In genomic region chr19:6415454-6415853, GRCm38 (mm10) we compare ENCODE assay signal across 10 mouse cellular contexts. TPM values are rescaled to one million over a fixed set of nuclear protein-coding genes. Genes with fewer than 3 reads are reported as not detected.
DNase-seq lines count a peak whose midpoint lies in the region; ATAC-seq and TF ChIP-seq lines count a peak whose summit lies in the region.
"Had no signal": no experiment of that assay in that cellular context is flagged by ENCODE, and none has a peak within 500 bp of the region (broad histone marks: within the 10 kb centered on the region; RNA-seq: fewer than 3 reads in every experiment).

No protein-coding gene starts in this region.

- ATAC-seq in forebrain, postnatal 0 days, result no peak
- ATAC-seq in liver, postnatal 0 days, result peak; percentile 9; the same call in 1 of the 2 replicates
- no peak for ATAC-seq in midbrain, postnatal 0 days (ENCODE audit: low FRiP score)
- ATAC-seq: inflammation-experienced regulatory T-cells, adult 6 months had no signal

- peak overlapping the region; percentile 28 for H3K9ac ChIP-seq in forebrain, postnatal 0 days
- H3K9ac ChIP-seq in liver, postnatal 0 days (replicated peaks), result no peak overlapping the region
- peak overlapping the region; percentile 44; the same call in 1 of the 2 replicates for H3K9ac ChIP-seq in midbrain, postnatal 0 days (replicated peaks; ENCODE audit: low read length, poor library complexity, severe bottlenecking)
- H3K9ac ChIP-seq: limb, embryonic 12.5 days had no signal

- no peaks in the 10 kb centered on the region for H3K9me3 ChIP-seq in forebrain, postnatal 0 days (ENCODE audit: low read length)
- no peaks in the 10 kb centered on the region for H3K9me3 ChIP-seq in liver, postnatal 0 days (ENCODE audit: low read length)
- no peaks in the 10 kb centered on the region for H3K9me3 ChIP-seq in midbrain, postnatal 0 days (ENCODE audit: low read length)
- H3K9me3 ChIP-seq: limb, embryonic 12.5 days had no signal

- peaks cover 31% of the 10 kb centered on the region for H3K4me1 ChIP-seq in forebrain, postnatal 0 days (ENCODE audit: insufficient read depth)
- H3K4me1 ChIP-seq in liver, postnatal 0 days (ENCODE audit: insufficient read depth), result peaks cover 6% of the 10 kb centered on the region; the same call in 1 of the 2 replicates
- H3K4me1 ChIP-seq in midbrain, postnatal 0 days (ENCODE audit: insufficient read depth, low read length), result peaks cover 23% of the 10 kb centered on the region

- DNase-seq in layer of hippocampus, adult 2 months (ENCODE audit: low spot score in 2 of 2), result no peak
- no peak for DNase-seq in layer of hippocampus, postnatal 14 days (ENCODE audit: low spot score in 2 of 2)
- DNase-seq in forebrain, postnatal 0 days, result no peak
- no peak for DNase-seq in liver, postnatal 0 days
- no peak for DNase-seq in midbrain, postnatal 0 days (ENCODE audit: low spot score)
- DNase-seq in right cerebral cortex, postnatal 10 days (ENCODE audit: low spot score in 2 of 2), result no peak
- DNase-seq in layer of hippocampus, adult 18-20 months (ENCODE audit: low spot score in 2 of 2), result no peak
- DNase-seq in layer of hippocampus, adult 11-12 months (ENCODE audit: low spot score), result no peak

- H3K27me3 ChIP-seq in forebrain, postnatal 0 days (ENCODE audit: insufficient read depth, low read length), result no peaks in the 10 kb centered on the region
- H3K27me3 ChIP-seq in liver, postnatal 0 days (ENCODE audit: insufficient read depth, low read length), result peaks cover 25% of the 10 kb centered on the region
- no peaks in the 10 kb centered on the region for H3K27me3 ChIP-seq in midbrain, postnatal 0 days (ENCODE audit: insufficient read depth, low read length)

- WGBS in forebrain, postnatal 0 days, result 56% methylated on average over 6 of the region's 6 CpGs
- 18% methylated on average over 6 of the region's 6 CpGs for WGBS in liver, postnatal 0 days (ENCODE audit: insufficient replicate concordance)
- 24% methylated on average over 6 of the region's 6 CpGs for WGBS in midbrain, postnatal 0 days

- no peak overlapping the region; the same call in 1 of the 2 replicates for H3K4me2 ChIP-seq in forebrain, postnatal 0 days (ENCODE audit: low read depth)
- no peak overlapping the region for H3K4me2 ChIP-seq in liver, postnatal 0 days (ENCODE audit: low read depth, low read length)
- no peak overlapping the region for H3K4me2 ChIP-seq in midbrain, postnatal 0 days (ENCODE audit: low read depth, low read length, poor library complexity, severe bottlenecking)

- no peaks in the 10 kb centered on the region for H3K36me3 ChIP-seq in forebrain, postnatal 0 days (ENCODE audit: insufficient read depth)
- no peaks in the 10 kb centered on the region; the same call in 1 of the 2 replicates for H3K36me3 ChIP-seq in liver, postnatal 0 days (replicated peaks; ENCODE audit: insufficient read depth, low read length)
- H3K36me3 ChIP-seq in midbrain, postnatal 0 days (ENCODE audit: insufficient read depth, low read length), result peaks cover 15% of the 10 kb centered on the region; the same call in 1 of the 2 replicates
- H3K36me3 ChIP-seq: limb, embryonic 12.5 days had no signal

- no peak overlapping the region for H3K4me3 ChIP-seq in layer of hippocampus, adult 2 months
- no peak overlapping the region for H3K4me3 ChIP-seq in forebrain, postnatal 0 days (ENCODE audit: low read depth, low read length)
- H3K4me3 ChIP-seq in liver, postnatal 0 days (ENCODE audit: low read depth, low read length), result no peak overlapping the region
- no peak overlapping the region for H3K4me3 ChIP-seq in midbrain, postnatal 0 days (ENCODE audit: low read depth, low read length)
- H3K4me3 ChIP-seq: limb, embryonic 12.5 days had no signal

- TF ChIP-seq CTCF in layer of hippocampus, adult 2 months (conservative IDR thresholded peaks at IDR 0.05), result no peak
- TF ChIP-seq CTCF in forebrain, postnatal 0 days (IDR thresholded peaks at IDR 0.05; ENCODE audit: low read depth), result no peak
- 0 out of 2 replicates have a peak, but pooled peaks have one; percentile 16 for TF ChIP-seq CTCF in liver, postnatal 0 days (IDR thresholded peaks at IDR 0.05; ENCODE audit: low read depth)
- no peak for TF ChIP-seq CTCF in midbrain, postnatal 0 days (IDR thresholded peaks at IDR 0.05)

- TF ChIP-seq EP300 in liver, postnatal 0 days (IDR thresholded peaks at IDR 0.05; ENCODE audit: low read depth), result no peak

- peak overlapping the region; percentile 36; the same call in 1 of the 2 replicates for H3K27ac ChIP-seq in layer of hippocampus, adult 2 months
- peak overlapping the region; percentile 78 for H3K27ac ChIP-seq in forebrain, postnatal 0 days (ENCODE audit: low read depth, low read length)
- H3K27ac ChIP-seq in liver, postnatal 0 days (ENCODE audit: low read depth), result no peak overlapping the region
- peak overlapping the region; percentile 93 for H3K27ac ChIP-seq in midbrain, postnatal 0 days (ENCODE audit: low read depth, low read length)
- H3K27ac ChIP-seq: limb, embryonic 12.5 days had no signal

RNA-seq across cellular contexts. Expression of gene Nrxn2, which starts 3.1 kb away (rescaled TPM):
- total RNA-seq in layer of hippocampus, adult 2 months (2021), result 100 to 1,000 TPM; 405 to 437 TPM
- 100 to 1,000 TPM; 549 to 577 TPM for total RNA-seq in layer of hippocampus, postnatal 14 days (2021)
- total RNA-seq in forebrain, postnatal 0 days (2014; rRNA removed), result 213 and 256 TPM in 2 replicates
- polyA plus RNA-seq in forebrain, postnatal 0 days (2015; fragmentation: Nextera tagmentation; extraction: Ambion mirVana), result 45.1 and 49.4 TPM in 2 replicates
- 0.96 and 0.97 TPM in 2 replicates for polyA plus RNA-seq in liver, postnatal 0 days (2015; fragmentation: Nextera tagmentation; extraction: Ambion mirVana)
- total RNA-seq in midbrain, postnatal 0 days (2014; rRNA removed), result 382 and 409 TPM in 2 replicates
- 74.3 and 75.7 TPM in 2 replicates for polyA plus RNA-seq in midbrain, postnatal 0 days (2015; fragmentation: Nextera tagmentation; extraction: Ambion mirVana)
- total RNA-seq in layer of hippocampus, adult 18-20 months (2021), result 100 to 1,000 TPM; 415 to 436 TPM

RNA-seq across cellular contexts. Expression of gene Rasgrp2, which starts 16.3 kb away (rescaled TPM):
- 10 to 100 TPM; 31.3 to 36.7 TPM for total RNA-seq in layer of hippocampus, adult 2 months (2021)
- 10 to 100 TPM; 40.2 to 44.9 TPM for total RNA-seq in layer of hippocampus, postnatal 14 days (2021)
- 125 and 170 TPM in 2 replicates for total RNA-seq in forebrain, postnatal 0 days (2014; rRNA removed)
- 130 and 150 TPM in 2 replicates for polyA plus RNA-seq in forebrain, postnatal 0 days (2015; fragmentation: Nextera tagmentation; extraction: Ambion mirVana)
- 90.7 and 93.5 TPM in 2 replicates for polyA plus RNA-seq in liver, postnatal 0 days (2015; fragmentation: Nextera tagmentation; extraction: Ambion mirVana)
- 250 and 291 TPM in 2 replicates for total RNA-seq in midbrain, postnatal 0 days (2014; rRNA removed)
- 232 and 264 TPM in 2 replicates for polyA plus RNA-seq in midbrain, postnatal 0 days (2015; fragmentation: Nextera tagmentation; extraction: Ambion mirVana)
- 10 to 100 TPM; 29.4 to 32.4 TPM for total RNA-seq in layer of hippocampus, adult 18-20 months (2021)

RNA-seq across cellular contexts. Expression of gene Pygm, which starts 31.3 kb away (rescaled TPM):
- total RNA-seq in layer of hippocampus, adult 2 months (2021), result 10 to 100 TPM; 13.0 to 18.8 TPM
- total RNA-seq in layer of hippocampus, postnatal 14 days (2021), result 10 to 100 TPM; 28.0 to 37.5 TPM
- 6.2 and 8.8 TPM in 2 replicates for total RNA-seq in forebrain, postnatal 0 days (2014; rRNA removed)
- 4.7 and 7.6 TPM in 2 replicates for polyA plus RNA-seq in forebrain, postnatal 0 days (2015; fragmentation: Nextera tagmentation; extraction: Ambion mirVana)
- 2.5 and 8.9 TPM in 2 replicates for polyA plus RNA-seq in liver, postnatal 0 days (2015; fragmentation: Nextera tagmentation; extraction: Ambion mirVana)
- total RNA-seq in midbrain, postnatal 0 days (2014; rRNA removed), result 16.4 and 25.8 TPM in 2 replicates
- 11.7 and 13.2 TPM in 2 replicates for polyA plus RNA-seq in midbrain, postnatal 0 days (2015; fragmentation: Nextera tagmentation; extraction: Ambion mirVana)
- 10 to 100 TPM; 26.4 to 27.2 TPM for total RNA-seq in layer of hippocampus, adult 18-20 months (2021)

RNA-seq across cellular contexts. Expression of gene Sf1, which starts 52.0 kb away (rescaled TPM):
- total RNA-seq in layer of hippocampus, adult 2 months (2021), result 100 to 1,000 TPM; 208 to 222 TPM
- 100 to 1,000 TPM; 182 to 189 TPM for total RNA-seq in layer of hippocampus, postnatal 14 days (2021)
- total RNA-seq in forebrain, postnatal 0 days (2014; rRNA removed), result 70.0 and 113 TPM in 2 replicates
- polyA plus RNA-seq in forebrain, postnatal 0 days (2015; fragmentation: Nextera tagmentation; extraction: Ambion mirVana), result 89.7 and 102 TPM in 2 replicates
- 34.6 and 35.7 TPM in 2 replicates for polyA plus RNA-seq in liver, postnatal 0 days (2015; fragmentation: Nextera tagmentation; extraction: Ambion mirVana)
- 70.5 and 92.2 TPM in 2 replicates for total RNA-seq in midbrain, postnatal 0 days (2014; rRNA removed)
- polyA plus RNA-seq in midbrain, postnatal 0 days (2015; fragmentation: Nextera tagmentation; extraction: Ambion mirVana), result 90.2 and 95.5 TPM in 2 replicates
- 100 to 1,000 TPM; 196 to 207 TPM for total RNA-seq in layer of hippocampus, adult 18-20 months (2021)
